Mouse (Mus musculus) heart, postnatal 4 days (tissue): ENCODE results near the gene Mrpl24. TPM values are rescaled to one million over a fixed set of nuclear protein-coding genes. Genes with fewer than 3 reads are reported as not detected.

Source experiments
- total RNA-seq, 2 experiments: library from RNA; stranded (reverse); gene quantifications; 2 replicates each; pipeline ENCODE4 v1.2.3; 2021

Gene Mrpl24
- total RNA-seq, 2 experiments from 2014 or later, result 68.2 to 68.9 TPM

Other genes starting within 250 kb of the Mrpl24 start
- under 1 TPM; 0.50 to 0.57 TPM for gene Lrrc71, start 170.9 kb upstream of the Mrpl24 start, total RNA-seq
- under 1 TPM; 0.09 to 0.10 TPM for gene Ntrk1, start 124.3 kb upstream of the Mrpl24 start, total RNA-seq
- gene Insrr, start 122.6 kb upstream of the Mrpl24 start, total RNA-seq, result under 1 TPM in 1 of 2 experiments, not detected in 1; 0.07 TPM
- gene Pear1, start 95.2 kb upstream of the Mrpl24 start, total RNA-seq, result 10 to 100 TPM; 24.8 to 26.1 TPM
- gene Sh2d2a, start 72.8 kb upstream of the Mrpl24 start, total RNA-seq, result under 1 TPM in 1 of 2 experiments, not detected in 1; 0.12 TPM
- 10 to 100 TPM; 56.2 to 56.9 TPM for gene Prcc, start 33.9 kb upstream of the Mrpl24 start, total RNA-seq
- gene Hdgf, start 13.2 kb upstream of the Mrpl24 start, total RNA-seq, result 100 to 1,000 TPM; 146 to 151 TPM
- 10 to 100 TPM; 20.1 to 21.2 TPM for gene Isg20l2, start 10.8 kb downstream of the Mrpl24 start, total RNA-seq
- 1 to 10 TPM; 7.7 to 8.9 TPM for gene Rrnad1, start 11.2 kb downstream of the Mrpl24 start, total RNA-seq
- 1 to 10 TPM in 1 of 2 experiments, under 1 TPM in 1; 0.91 to 1.0 TPM for gene Crabp2, start 29.2 kb downstream of the Mrpl24 start, total RNA-seq
- gene Nes, start 51.6 kb downstream of the Mrpl24 start, total RNA-seq, result 10 to 100 TPM; 66.5 to 70.4 TPM
- gene Bcan, start 80.7 kb downstream of the Mrpl24 start, total RNA-seq, result under 1 TPM; 0.12 to 0.29 TPM
- not detected for gene Hapln2, start 108.1 kb downstream of the Mrpl24 start, total RNA-seq
- gene Gpatch4, start 123.6 kb downstream of the Mrpl24 start, total RNA-seq, result 1 to 10 TPM; 7.2 to 7.5 TPM
- gene Naxe, start 139.0 kb downstream of the Mrpl24 start, total RNA-seq, result 10 to 100 TPM; 77.4 to 80.8 TPM
- gene Ttc24, start 158.8 kb downstream of the Mrpl24 start, total RNA-seq, result not detected
- 10 to 100 TPM; 49.2 to 56.5 TPM for gene Iqgap3, start 162.5 kb downstream of the Mrpl24 start, total RNA-seq
- gene Mef2d, start 222.9 kb downstream of the Mrpl24 start, total RNA-seq, result 100 to 1,000 TPM; 115 to 120 TPM